Mouse (Mus musculus): ENCODE measurements around the gene Cacna1c.

- no peak for TF ChIP-seq CTCF (IDR thresholded peaks at IDR 0.05)
- no peak for TF ChIP-seq EP300 (IDR thresholded peaks at IDR 0.05)
Observed at GRCm38 (mm10) chr6:118968776-118969175, 227.4 kb downstream of the Cacna1c start.

Data from lung, postnatal 0 days (tissue).